Mouse (Mus musculus): ENCODE data around the gene Rcan1.

DNA sequence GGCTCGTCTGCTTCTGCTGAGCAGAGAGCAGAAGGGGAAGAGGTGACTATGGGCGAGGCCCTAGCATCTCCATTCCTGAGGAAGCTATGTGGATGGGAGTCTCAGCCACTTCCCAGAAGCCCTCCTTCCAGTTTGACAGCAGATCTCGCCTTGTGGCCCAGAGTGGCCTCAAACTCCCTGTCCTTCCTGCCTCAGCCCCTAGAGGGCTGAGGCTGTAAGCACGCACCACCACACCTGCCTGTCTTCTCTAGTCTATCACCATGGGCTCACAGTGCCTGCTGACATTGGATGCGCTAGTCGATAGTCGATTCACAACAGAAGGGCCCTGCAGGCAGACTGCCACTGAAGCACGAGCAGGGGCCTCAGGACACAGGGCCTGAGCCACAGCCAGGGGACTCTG is 18.1 kb downstream of the Rcan1 start:
- peak; percentile 41; the same call in 1 of the 2 replicates for TF ChIP-seq CTCF (IDR thresholded peaks at IDR 0.05; ENCODE audit: borderline replicate concordance, extremely low read depth, insufficient read depth, insufficient read length)
- no peak for TF ChIP-seq POLR2A (IDR thresholded peaks at IDR 0.05; ENCODE audit: borderline replicate concordance, extremely low read depth, insufficient read depth, insufficient read length, poor library complexity, severe bottlenecking)
